ENCODE assay signal across 11 mouse cellular contexts in genomic region chr8:84937620-84938485, GRCm38 (mm10). TPM values are rescaled to one million over a fixed set of nuclear protein-coding genes. Genes with fewer than 3 reads are reported as not detected.
A peak's percentile ranks its signal among the peaks of the same experiment; 100 is the strongest.
DNase-seq lines count a peak whose midpoint lies in the region; ATAC-seq and TF ChIP-seq lines count a peak whose summit lies in the region.
"Had no signal": no experiment of that assay in that cellular context is flagged by ENCODE, and none has a peak within 500 bp of the region (broad histone marks: within the 10 kb centered on the region; RNA-seq: fewer than 3 reads in every experiment).

No protein-coding gene starts in this region.

- peaks cover 12% of the 10 kb centered on the region for H3K4me1 ChIP-seq in lung, embryonic 15.5 days
- H3K4me1 ChIP-seq in lung, adult 2 months (ENCODE audit: control insufficient read depth, insufficient read depth, low read length) = no peaks in the 10 kb centered on the region
- peaks cover 28% of the 10 kb centered on the region for H3K4me1 ChIP-seq in forebrain, embryonic 14.5 days (ENCODE audit: control insufficient read depth, insufficient read depth, low read length)
- peaks cover 6% of the 10 kb centered on the region for H3K4me1 ChIP-seq in limb, embryonic 14.5 days (ENCODE audit: control insufficient read depth, insufficient read depth, low read length)
- peaks cover 6% of the 10 kb centered on the region; the same call in 1 of the 2 replicates for H3K4me1 ChIP-seq in stomach, embryonic 14.5 days (ENCODE audit: control insufficient read depth, insufficient read depth, low read length)

- ATAC-seq in lung, embryonic 15.5 days (ENCODE audit: borderline replicate concordance, extremely low read depth, low FRiP score, low TSS enrichment) = no peak
- ATAC-seq in forebrain, embryonic 14.5 days = no peak
- ATAC-seq in limb, embryonic 14.5 days (ENCODE audit: low FRiP score, low read depth) = no peak
- no peak for ATAC-seq in stomach, embryonic 14.5 days (ENCODE audit: insufficient number of reproducible peaks, insufficient read depth, low FRiP score, low read depth)

- H3K27me3 ChIP-seq in lung, embryonic 15.5 days = peaks cover 74% of the 10 kb centered on the region
- no peaks in the 10 kb centered on the region for H3K27me3 ChIP-seq in forebrain, embryonic 14.5 days (replicated peaks; ENCODE audit: control insufficient read depth, insufficient read depth, low read length)
- H3K27me3 ChIP-seq in limb, embryonic 14.5 days (ENCODE audit: control insufficient read depth, insufficient read depth, low read length) = peaks cover 49% of the 10 kb centered on the region
- peaks cover 37% of the 10 kb centered on the region for H3K27me3 ChIP-seq in stomach, embryonic 14.5 days (ENCODE audit: control insufficient read depth, insufficient read depth, low read length)

- peak overlapping the region; percentile 64 for H3K4me2 ChIP-seq in lung, embryonic 15.5 days
- H3K4me2 ChIP-seq in forebrain, embryonic 14.5 days (ENCODE audit: low read length) = peak overlapping the region; percentile 80
- peak overlapping the region; percentile 68; the same call in 1 of the 2 replicates for H3K4me2 ChIP-seq in limb, embryonic 14.5 days (replicated peaks; ENCODE audit: low read depth, low read length, severe bottlenecking)
- H3K4me2 ChIP-seq in stomach, embryonic 14.5 days (replicated peaks; ENCODE audit: low read depth, low read length) = peak overlapping the region; percentile 68; the same call in 1 of the 2 replicates

- no peak overlapping the region for H3K27ac ChIP-seq in lung, embryonic 15.5 days
- H3K27ac ChIP-seq in forebrain, embryonic 14.5 days (ENCODE audit: low read depth, low read length) = 0 out of 2 replicates have a peak overlapping the region, but pooled peaks have one; percentile 27
- no peak overlapping the region for H3K27ac ChIP-seq in limb, embryonic 14.5 days (replicated peaks; ENCODE audit: low read depth, low read length)
- no peak overlapping the region for H3K27ac ChIP-seq in stomach, embryonic 14.5 days (ENCODE audit: low read length)

- no peak overlapping the region for H3K4me3 ChIP-seq in lung, embryonic 15.5 days
- no peak overlapping the region for H3K4me3 ChIP-seq in lung, adult 2 months (replicated peaks; ENCODE audit: extremely low read depth, low read depth, low read length)
- peak overlapping the region; percentile 83 for H3K4me3 ChIP-seq in forebrain, embryonic 14.5 days (ENCODE audit: low read depth, low read length)
- H3K4me3 ChIP-seq in limb, embryonic 14.5 days (replicated peaks; ENCODE audit: low read length) = peak overlapping the region; percentile 40
- H3K4me3 ChIP-seq in stomach, embryonic 14.5 days (ENCODE audit: low read depth, low read length) = no peak overlapping the region

- H3K9me3 ChIP-seq in lung, embryonic 15.5 days = no peaks in the 10 kb centered on the region
- no peaks in the 10 kb centered on the region for H3K9me3 ChIP-seq in forebrain, embryonic 14.5 days (replicated peaks; ENCODE audit: control insufficient read depth, low read length)
- H3K9me3 ChIP-seq in limb, embryonic 14.5 days (ENCODE audit: control insufficient read depth, low read length) = no peaks in the 10 kb centered on the region
- no peaks in the 10 kb centered on the region for H3K9me3 ChIP-seq in stomach, embryonic 14.5 days (ENCODE audit: control insufficient read depth, low read depth, low read length)

- no peak overlapping the region for H3K9ac ChIP-seq in lung, embryonic 15.5 days
- H3K9ac ChIP-seq in forebrain, embryonic 14.5 days (ENCODE audit: low read length) = peak overlapping the region; percentile 93
- H3K9ac ChIP-seq in limb, embryonic 14.5 days (ENCODE audit: low read depth, low read length, severe bottlenecking) = no peak overlapping the region
- H3K9ac ChIP-seq in stomach, embryonic 14.5 days (replicated peaks; ENCODE audit: low read depth, low read length) = no peak overlapping the region

- no peak for TF ChIP-seq CTCF in lung, adult 2 months (IDR thresholded peaks at IDR 0.05; ENCODE audit: insufficient read depth, low read length)

- H3K36me3 ChIP-seq in lung, embryonic 15.5 days = no peaks in the 10 kb centered on the region
- 0 out of 2 replicates have a peak, but pooled peaks cover 1% of the 10 kb centered on the region for H3K36me3 ChIP-seq in forebrain, embryonic 14.5 days (ENCODE audit: control insufficient read depth, insufficient read depth, low read length)
- no peaks in the 10 kb centered on the region for H3K36me3 ChIP-seq in limb, embryonic 14.5 days (ENCODE audit: control insufficient read depth, insufficient read depth, low read length)
- H3K36me3 ChIP-seq in stomach, embryonic 14.5 days (ENCODE audit: control insufficient read depth, insufficient read depth, low read length) = no peaks in the 10 kb centered on the region

- TF ChIP-seq POLR2A in lung, adult 2 months (IDR thresholded peaks at IDR 0.05; ENCODE audit: borderline replicate concordance, extremely low read depth, low read depth, low read length) = no peak
- TF ChIP-seq POLR2A in limb, embryonic 14.5 days (IDR thresholded peaks at IDR 0.05; ENCODE audit: borderline replicate concordance, extremely low read depth, insufficient read depth, insufficient read length) = no peak

- no peak for DNase-seq in lung, adult 2 months
- no peak for DNase-seq in forebrain, embryonic 14.5 days (ENCODE audit: low spot score)
- DNase-seq in limb, embryonic 14.5 days (ENCODE audit: low spot score) = no peak
- no peak for DNase-seq in Muller cell, postnatal 12 days (ENCODE audit: inconsistent ontology term)
- no peak for DNase-seq in gastrocnemius, postnatal 4 days (ENCODE audit: low spot score in 2 of 2)
- DNase-seq in cerebellum, postnatal 36 days = no peak

- 56% methylated on average over 13 of the region's 13 CpGs for WGBS in lung, embryonic 15.5 days
- 58% methylated on average over 13 of the region's 13 CpGs for WGBS in lung, adult 2 months
- 63% methylated on average over 13 of the region's 13 CpGs for WGBS in forebrain, embryonic 14.5 days
- 64% methylated on average over 13 of the region's 13 CpGs for WGBS in limb, embryonic 14.5 days
- 61% methylated on average over 13 of the region's 13 CpGs for WGBS in stomach, embryonic 14.5 days

RNA-seq across cellular contexts. Expression of gene Mast1, which starts 0.7 kb away (rescaled TPM):
- 0.49 TPM in 2 replicates for polyA plus RNA-seq in lung, embryonic 15.5 days (2015; fragmentation: Nextera tagmentation; extraction: Ambion mirVana)
- 0.34 and 0.41 TPM in 2 replicates for polyA plus RNA-seq in lung, adult 2 months (2012; rRNA removed)
- polyA plus RNA-seq in forebrain, embryonic 14.5 days (2014; fragmentation: Nextera tagmentation; extraction: Ambion mirVana) = 24.5 and 40.2 TPM in 2 replicates
- polyA plus RNA-seq in limb, embryonic 14.5 days (2012; rRNA removed) = 0.36 and 0.50 TPM in 2 replicates
- 0.15 and 0.32 TPM in 2 replicates for polyA plus RNA-seq in limb, embryonic 14.5 days (2014; fragmentation: Nextera tagmentation; extraction: Ambion mirVana)
- 2.2 and 3.2 TPM in 2 replicates for polyA plus RNA-seq in stomach, embryonic 14.5 days (2014; fragmentation: Nextera tagmentation; extraction: Ambion mirVana)
- under 1 TPM in 1 of 2 experiments, not detected in 1; 0.07 TPM for total RNA-seq in gastrocnemius, postnatal 4 days (2021)
- total RNA-seq: common myeloid progenitor, adult 5-6 weeks had no signal

RNA-seq across cellular contexts. Expression of gene Rtbdn, which starts 8.9 kb away (rescaled TPM):
- 0.12 and 0.13 TPM in 2 replicates for polyA plus RNA-seq in lung, embryonic 15.5 days (2015; fragmentation: Nextera tagmentation; extraction: Ambion mirVana)
- not detected in 2 replicates for polyA plus RNA-seq in lung, adult 2 months (2012; rRNA removed)
- polyA plus RNA-seq in forebrain, embryonic 14.5 days (2014; fragmentation: Nextera tagmentation; extraction: Ambion mirVana) = 0.47 and 0.73 TPM in 2 replicates
- polyA plus RNA-seq in limb, embryonic 14.5 days (2012; rRNA removed) = not detected in 2 replicates
- not detected in 2 replicates for polyA plus RNA-seq in limb, embryonic 14.5 days (2014; fragmentation: Nextera tagmentation; extraction: Ambion mirVana)
- 0.20 TPM in 1 of 2 replicates, not detected in the other for polyA plus RNA-seq in stomach, embryonic 14.5 days (2014; fragmentation: Nextera tagmentation; extraction: Ambion mirVana)
- total RNA-seq in gastrocnemius, postnatal 4 days (2021) = not detected
- total RNA-seq: common myeloid progenitor, adult 5-6 weeks had no signal

RNA-seq across cellular contexts. Expression of gene Dnase2a, which starts 29.5 kb away (rescaled TPM):
- 14.8 and 15.4 TPM in 2 replicates for polyA plus RNA-seq in lung, embryonic 15.5 days (2015; fragmentation: Nextera tagmentation; extraction: Ambion mirVana)
- polyA plus RNA-seq in lung, adult 2 months (2012; rRNA removed) = 19.6 and 26.7 TPM in 2 replicates
- 4.8 and 5.5 TPM in 2 replicates for polyA plus RNA-seq in forebrain, embryonic 14.5 days (2014; fragmentation: Nextera tagmentation; extraction: Ambion mirVana)
- polyA plus RNA-seq in limb, embryonic 14.5 days (2012; rRNA removed) = 18.5 and 20.5 TPM in 2 replicates
- 13.8 and 15.4 TPM in 2 replicates for polyA plus RNA-seq in limb, embryonic 14.5 days (2014; fragmentation: Nextera tagmentation; extraction: Ambion mirVana)
- 14.7 and 17.9 TPM in 2 replicates for polyA plus RNA-seq in stomach, embryonic 14.5 days (2014; fragmentation: Nextera tagmentation; extraction: Ambion mirVana)
- total RNA-seq in gastrocnemius, postnatal 4 days (2021) = 1 to 10 TPM; 6.9 to 7.0 TPM

RNA-seq across cellular contexts. Expression of gene Gm49661, which starts 31.4 kb away (rescaled TPM):
- polyA plus RNA-seq in lung, embryonic 15.5 days (2015; fragmentation: Nextera tagmentation; extraction: Ambion mirVana) = not detected in 2 replicates
- polyA plus RNA-seq in lung, adult 2 months (2012; rRNA removed) = not detected in 2 replicates
- polyA plus RNA-seq in forebrain, embryonic 14.5 days (2014; fragmentation: Nextera tagmentation; extraction: Ambion mirVana) = not detected in 2 replicates
- polyA plus RNA-seq in limb, embryonic 14.5 days (2012; rRNA removed) = 2.0 TPM in 1 of 2 replicates, not detected in the other
- not detected in 2 replicates for polyA plus RNA-seq in limb, embryonic 14.5 days (2014; fragmentation: Nextera tagmentation; extraction: Ambion mirVana)
- not detected in 2 replicates for polyA plus RNA-seq in stomach, embryonic 14.5 days (2014; fragmentation: Nextera tagmentation; extraction: Ambion mirVana)
- total RNA-seq in gastrocnemius, postnatal 4 days (2021) = 1 to 10 TPM in 1 of 2 experiments, not detected in 1; 2.0 TPM
- total RNA-seq: common myeloid progenitor, adult 5-6 weeks had no signal
- polyA plus RNA-seq: inflammation-experienced regulatory T-cells, adult 6 months; small intestine, adult 2 months had no signal

RNA-seq across cellular contexts. Expression of gene Prdx2, which starts 31.5 kb away (rescaled TPM):
- 727 and 733 TPM in 2 replicates for polyA plus RNA-seq in lung, embryonic 15.5 days (2015; fragmentation: Nextera tagmentation; extraction: Ambion mirVana)
- polyA plus RNA-seq in lung, adult 2 months (2012; rRNA removed) = 93.2 and 117 TPM in 2 replicates
- polyA plus RNA-seq in forebrain, embryonic 14.5 days (2014; fragmentation: Nextera tagmentation; extraction: Ambion mirVana) = 1,735 and 2,101 TPM in 2 replicates
- 387 and 405 TPM in 2 replicates for polyA plus RNA-seq in limb, embryonic 14.5 days (2012; rRNA removed)
- polyA plus RNA-seq in limb, embryonic 14.5 days (2014; fragmentation: Nextera tagmentation; extraction: Ambion mirVana) = 839 and 877 TPM in 2 replicates
- polyA plus RNA-seq in stomach, embryonic 14.5 days (2014; fragmentation: Nextera tagmentation; extraction: Ambion mirVana) = 799 and 888 TPM in 2 replicates
- total RNA-seq in gastrocnemius, postnatal 4 days (2021) = 100 to 1,000 TPM; 317 to 327 TPM

Comparison
In these comparisons a context has a peak if more than half of its experiments do, and no peak if none do; other contexts are left out.
1. H3K4me3 ChIP-seq: peak in forebrain, embryonic 14.5 days (single experiment) and limb, embryonic 14.5 days (single experiment); none in lung, embryonic 15.5 days (single experiment), lung, adult 2 months (single experiment) and stomach, embryonic 14.5 days (single experiment).
2. Peak in every context shown above with its lines, with median percentiles within 50 percentile points of each other: H3K4me2 ChIP-seq.